Mouse (Mus musculus) heart, embryonic 13.5 days (tissue): ENCODE measurements around the gene Pfkfb4. TPM values are rescaled to one million over a fixed set of nuclear protein-coding genes. Genes with fewer than 3 reads are reported as not detected.

Experiments used
- ATAC-seq: fragments of 200-750 bp; cut with Nextera tagmentation; 2 replicates; pipeline ENCODE4 v1.8.0; 2017; ENCODE audit warnings: moderate TSS enrichment; ENCODE audit not compliant: insufficient number of reproducible peaks, low FRiP score, low TSS enrichment; ENCODE audit errors: extremely low read depth
- H3K27ac ChIP-seq: fragments of 300-500 bp; sonication (generic); replicated peaks from 2 replicates; pipeline ENCODE4 v1.5.1; 2015; ENCODE audit warnings: moderate library complexity, mild to moderate bottlenecking, inconsistent platforms
- H3K27me3 ChIP-seq: fragments of 300-500 bp; sonication (generic); replicated peaks from 2 replicates; pipeline ENCODE4 v1.6.1; 2015; ENCODE audit warnings: mild to moderate bottlenecking, inconsistent platforms
- H3K36me3 ChIP-seq: fragments of 300-500 bp; sonication (generic); 2 replicates; pipeline ENCODE4 v1.6.1; 2015; ENCODE audit warnings: mild to moderate bottlenecking, inconsistent platforms
- H3K4me1 ChIP-seq: fragments of 300-500 bp; sonication (generic); 2 replicates; pipeline ENCODE4 v1.6.1; 2015; ENCODE audit warnings: inconsistent platforms
- H3K4me2 ChIP-seq: fragments of 300-500 bp; sonication (generic); 2 replicates; pipeline ENCODE4 v1.6.1; 2015; ENCODE audit warnings: inconsistent platforms, mild to moderate bottlenecking, moderate library complexity
- H3K4me3 ChIP-seq: fragments of 300-500 bp; sonication (generic); 2 replicates; pipeline ENCODE4 v1.5.1; 2015; ENCODE audit warnings: moderate library complexity, mild to moderate bottlenecking, inconsistent platforms
- H3K9ac ChIP-seq: fragments of 300-500 bp; sonication (generic); 2 replicates; pipeline ENCODE4 v1.6.1; 2015; ENCODE audit warnings: inconsistent platforms, mild to moderate bottlenecking, moderate library complexity
- H3K9me3 ChIP-seq: fragments of 300-500 bp; sonication (generic); 2 replicates; pipeline ENCODE4 v1.6.1; 2016; ENCODE audit warnings: inconsistent platforms
- WGBS: fragments of 180-500 bp; shearing (Covaris S2); methylation state at CpG from one replicate; pipeline ENCODE4 v1.1.7; 2015; ENCODE audit warnings: mixed read lengths; 5-methylcytosine and 5-hydroxymethylcytosine counted together
- polyA plus RNA-seq: library from polyadenylated mRNA; unstranded; fragments of >200 nt; fragmentation: Nextera tagmentation; extraction: Ambion mirVana; gene quantifications from 2 replicates; pipeline ENCODE4 v1.2.1, GENCODE M21; 2015

The Pfkfb4 gene
- polyA plus RNA-seq, 1 experiment from 2014 or later = 2.9 TPM

DNA sequence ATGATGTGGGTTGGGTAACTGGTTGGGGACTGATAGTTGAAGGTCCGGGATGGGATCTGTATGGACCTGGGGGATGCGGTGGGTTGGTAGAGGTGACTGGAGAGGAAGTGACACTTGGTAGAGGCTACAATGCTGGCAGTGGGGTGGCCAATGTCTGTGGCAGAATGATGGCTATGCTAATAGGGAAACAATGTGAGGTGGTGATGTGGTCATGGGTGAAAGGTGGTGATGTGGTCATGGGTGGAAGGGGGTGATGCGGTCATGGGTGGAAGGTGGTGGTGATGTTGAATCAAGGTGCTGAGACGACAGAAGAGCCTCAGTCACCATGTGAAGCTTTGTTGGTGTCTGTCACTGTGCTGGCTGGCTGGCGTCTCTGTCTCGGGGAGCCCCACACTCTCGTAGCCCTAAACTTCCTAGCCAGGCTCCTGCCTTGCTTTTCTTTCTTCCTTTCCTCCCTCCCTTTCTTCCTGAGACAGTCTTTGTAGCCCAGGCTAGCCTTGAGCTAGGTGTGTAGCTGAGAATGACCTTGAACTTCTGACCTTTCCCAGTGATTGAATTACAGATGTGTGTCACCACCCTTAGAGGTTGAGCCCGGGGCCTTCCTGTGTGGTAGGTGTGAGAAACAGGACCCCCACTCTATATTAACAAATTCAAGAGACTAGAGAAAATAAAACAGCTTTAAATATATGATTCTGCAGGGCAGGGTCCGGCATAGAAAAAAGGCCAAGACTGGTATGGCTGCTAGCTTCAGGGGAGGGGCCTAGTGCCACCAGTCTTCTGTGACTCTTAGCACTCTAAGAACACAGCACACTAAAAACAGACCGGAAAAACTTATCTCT, 60.3 kb downstream of the Pfkfb4 start:
- Histone ChIP-seq H3K9ac (no peak overlapping the region), H3K4me1 (peaks cover 13% of the 10 kb centered on the region), H3K27me3 (no peaks in the 10 kb centered on the region), H3K27ac (no peak overlapping the region), H3K36me3 (peaks cover 60% of the 10 kb centered on the region), H3K4me2 (no peak overlapping the region), H3K4me3 (no peak overlapping the region), H3K9me3 (no peaks in the 10 kb centered on the region)
- no peak for ATAC-seq
- WGBS = 80% methylated on average over 10 of the region's 10 CpGs

- Histone ChIP-seq H3K36me3 (peaks cover 68% of the 10 kb centered on the region), H3K4me2 (no peak overlapping the region), H3K27ac (no peak overlapping the region), H3K27me3 (no peaks in the 10 kb centered on the region), H3K4me1 (peaks cover 13% of the 10 kb centered on the region), H3K9ac (no peak overlapping the region), H3K9me3 (no peaks in the 10 kb centered on the region), H3K4me3 (no peak overlapping the region)
- ATAC-seq = no peak
- 83% methylated on average over 9 of the region's 9 CpGs for WGBS
These were observed 61.1 kb downstream of the Pfkfb4 start for GRCm38 (mm10) chr9:109052490-109053260.

DNA sequence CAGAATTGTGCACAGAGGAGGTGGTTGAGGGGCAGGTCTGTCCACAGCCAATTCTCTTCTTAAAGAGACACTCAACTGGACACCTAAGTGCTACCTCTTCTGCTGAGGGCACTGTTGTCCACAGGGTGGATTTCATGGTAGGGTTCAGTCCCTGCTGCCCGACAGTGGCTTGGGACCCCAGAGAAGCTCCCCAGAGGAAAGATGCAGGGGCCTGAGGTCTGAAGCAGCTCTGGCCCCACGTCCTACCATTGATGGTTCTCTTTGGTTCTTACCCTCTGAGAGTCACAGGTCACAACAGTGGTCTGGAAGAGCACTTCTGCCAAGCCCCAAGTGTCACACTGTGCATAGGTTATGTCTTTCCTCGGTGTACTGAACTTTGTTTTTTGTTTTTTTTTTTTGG, 61.8 kb downstream of the Pfkfb4 start:
- H3K4me2 ChIP-seq = no peak overlapping the region
- peaks cover 68% of the 10 kb centered on the region for H3K36me3 ChIP-seq
- no peaks in the 10 kb centered on the region for H3K27me3 ChIP-seq
- no peak overlapping the region for H3K9ac ChIP-seq
- no peaks in the 10 kb centered on the region for H3K9me3 ChIP-seq
- H3K27ac ChIP-seq = no peak overlapping the region
- 77% methylated on average over 3 of the region's 3 CpGs for WGBS
- peaks cover 18% of the 10 kb centered on the region for H3K4me1 ChIP-seq
- ATAC-seq = no peak
- no peak overlapping the region for H3K4me3 ChIP-seq

DNA sequence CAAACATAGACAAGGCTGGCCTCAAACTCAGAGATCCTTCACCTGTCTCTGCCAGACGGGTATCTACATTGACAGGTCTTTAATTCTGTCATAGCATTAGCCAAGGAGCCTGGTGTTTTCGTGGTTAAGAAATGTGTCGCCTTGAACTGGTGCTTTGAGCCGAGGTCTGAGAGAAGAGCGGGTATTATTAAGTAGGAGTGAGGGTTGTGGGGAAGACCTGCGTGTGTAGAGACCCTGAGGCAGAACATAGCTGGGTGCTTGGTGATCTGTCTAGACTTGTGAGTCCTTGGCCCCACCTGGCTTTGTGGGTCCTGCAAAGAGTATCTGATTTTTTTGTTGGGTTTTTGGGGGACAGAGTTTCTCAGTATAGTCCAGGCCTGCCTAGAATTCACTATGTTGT, 62.3 kb downstream of the Pfkfb4 start:
- no peak overlapping the region for H3K9ac ChIP-seq
- ATAC-seq = no peak
- peaks cover 23% of the 10 kb centered on the region for H3K4me1 ChIP-seq
- peaks cover 68% of the 10 kb centered on the region for H3K36me3 ChIP-seq
- peak overlapping the region; percentile 78; the same call in 1 of the 2 replicates for H3K27ac ChIP-seq
- 66% methylated on average over 6 of the region's 6 CpGs for WGBS
- H3K27me3 ChIP-seq = no peaks in the 10 kb centered on the region
- no peaks in the 10 kb centered on the region for H3K9me3 ChIP-seq
- no peak overlapping the region for H3K4me2 ChIP-seq
- no peak overlapping the region for H3K4me3 ChIP-seq

DNA sequence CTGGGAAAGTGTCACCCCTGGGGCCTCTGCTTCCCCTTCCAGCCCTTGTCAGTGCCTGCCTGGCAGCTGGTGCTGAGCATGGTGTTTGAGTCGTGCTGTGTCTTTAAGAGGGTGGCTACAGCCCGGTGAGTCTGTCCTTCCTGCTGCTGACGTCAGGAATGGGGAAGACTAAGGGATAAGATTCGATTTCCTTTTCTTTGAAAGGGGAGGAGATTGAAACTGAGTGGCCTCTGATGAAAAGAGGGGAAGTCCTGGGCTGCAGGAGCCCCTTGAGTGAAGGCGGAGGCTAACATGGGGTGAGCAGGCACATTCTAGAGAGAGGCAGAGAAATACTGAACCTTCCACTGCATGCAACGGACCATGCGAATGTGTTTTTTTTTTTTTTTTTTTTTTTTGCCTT, 63.1 kb downstream of the Pfkfb4 start:
- Histone ChIP-seq H3K36me3 (peaks cover 62% of the 10 kb centered on the region), H3K4me2 (peak overlapping the region; percentile 65)
- 6% methylated on average over 7 of the region's 7 CpGs for WGBS

GRCm38 (mm10) chr9:109055271-109056030, 63.9 kb downstream of the Pfkfb4 start:
- H3K4me2 ChIP-seq = peak overlapping the region; percentile 65
- peaks cover 34% of the 10 kb centered on the region for H3K4me1 ChIP-seq
- peak overlapping the region; percentile 67 for H3K9ac ChIP-seq
- no peak for ATAC-seq
- H3K9me3 ChIP-seq = no peaks in the 10 kb centered on the region
- WGBS = 85% methylated on average over 12 of the region's 12 CpGs
- H3K4me3 ChIP-seq = peak overlapping the region; percentile 46
- peak overlapping the region; percentile 78 for H3K27ac ChIP-seq
- peaks cover 66% of the 10 kb centered on the region for H3K36me3 ChIP-seq
- H3K27me3 ChIP-seq = no peaks in the 10 kb centered on the region

More for the DNA sequence above, 63.1 kb downstream of the Pfkfb4 start:
- H3K9me3 ChIP-seq = no peaks in the 10 kb centered on the region
- peak overlapping the region; percentile 78 for H3K27ac ChIP-seq
- peak; percentile 48; the same call in 1 of the 2 replicates for ATAC-seq
- H3K4me1 ChIP-seq = peaks cover 31% of the 10 kb centered on the region
- peak overlapping the region; percentile 67 for H3K9ac ChIP-seq
- H3K27me3 ChIP-seq = no peaks in the 10 kb centered on the region
- peak overlapping the region; percentile 46 for H3K4me3 ChIP-seq

DNA sequence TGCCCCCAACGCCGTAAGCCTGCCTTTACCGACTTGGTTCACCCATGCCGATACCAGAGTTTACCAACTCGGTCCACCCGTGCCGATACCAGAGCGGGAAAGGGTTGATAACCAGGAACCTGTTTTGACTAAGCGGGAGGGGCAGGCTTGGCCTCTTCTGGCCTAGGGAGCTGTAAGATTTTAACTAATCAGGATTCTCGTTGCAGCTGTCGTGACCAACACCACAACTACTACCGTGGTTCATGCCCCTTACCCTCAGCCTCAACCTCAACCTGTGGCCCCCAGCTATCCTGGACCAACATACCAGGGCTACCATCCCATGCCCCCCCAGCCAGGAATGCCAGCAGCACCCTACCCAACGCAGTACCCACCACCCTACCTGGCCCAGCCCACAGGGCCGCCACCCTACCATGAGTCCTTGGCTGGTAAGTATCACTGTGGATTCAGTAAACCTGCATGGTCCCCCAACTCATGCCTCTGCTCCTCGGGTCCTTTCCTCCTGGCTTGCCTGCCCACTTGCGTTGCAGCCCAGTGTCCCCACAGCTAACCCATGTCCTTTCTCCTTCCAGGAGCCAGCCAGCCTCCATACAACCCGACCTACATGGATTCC, 64.6 kb downstream of the Pfkfb4 start:
- Histone ChIP-seq H3K4me2 (no peak overlapping the region), H3K36me3 (peaks cover 65% of the 10 kb centered on the region), H3K9me3 (no peaks in the 10 kb centered on the region), H3K4me3 (no peak overlapping the region), H3K27ac (no peak overlapping the region), H3K27me3 (no peaks in the 10 kb centered on the region), H3K9ac (no peak overlapping the region), H3K4me1 (peaks cover 34% of the 10 kb centered on the region)
- WGBS = 91% methylated on average over 17 of the region's 17 CpGs
- ATAC-seq = no peak

GRCm38 (mm10) chr9:109056916-109057315, 65.3 kb downstream of the Pfkfb4 start:
- no peaks in the 10 kb centered on the region for H3K27me3 ChIP-seq
- ATAC-seq = no peak
- H3K36me3 ChIP-seq = peaks cover 62% of the 10 kb centered on the region

GRCm38 (mm10) chr9:109057543-109057942, 66.0 kb downstream of the Pfkfb4 start:
- peaks cover 34% of the 10 kb centered on the region for H3K4me1 ChIP-seq
- peak overlapping the region; percentile 15; the same call in 1 of the 2 replicates for H3K9ac ChIP-seq
- H3K4me2 ChIP-seq = no peak overlapping the region
- peaks cover 62% of the 10 kb centered on the region for H3K36me3 ChIP-seq
- H3K9me3 ChIP-seq = no peaks in the 10 kb centered on the region
- WGBS = 89% methylated on average over 5 of the region's 5 CpGs
- no peak overlapping the region for H3K27ac ChIP-seq
- ATAC-seq = no peak
- H3K27me3 ChIP-seq = no peaks in the 10 kb centered on the region
- H3K4me3 ChIP-seq = no peak overlapping the region

More at GRCm38 (mm10) chr9:109056916-109057315, 65.3 kb downstream of the Pfkfb4 start:
- WGBS = 83% methylated on average over 4 of the region's 4 CpGs
- Histone ChIP-seq H3K27ac (no peak overlapping the region), H3K4me3 (no peak overlapping the region), H3K4me2 (no peak overlapping the region), H3K9ac (no peak overlapping the region), H3K9me3 (no peaks in the 10 kb centered on the region), H3K4me1 (peaks cover 34% of the 10 kb centered on the region)

GRCm38 (mm10) chr9:109058006-109058765, 66.6 kb downstream of the Pfkfb4 start:
- no peak for ATAC-seq
- Histone ChIP-seq H3K27me3 (no peaks in the 10 kb centered on the region), H3K9ac (peak overlapping the region; percentile 77), H3K9me3 (no peaks in the 10 kb centered on the region), H3K36me3 (peaks cover 62% of the 10 kb centered on the region), H3K4me2 (peak overlapping the region; percentile 70), H3K4me1 (peaks cover 34% of the 10 kb centered on the region), H3K4me3 (peak overlapping the region; percentile 47), H3K27ac (peak overlapping the region; percentile 85; the same call in 1 of the 2 replicates)
- 87% methylated on average over 19 of the region's 19 CpGs for WGBS
